Mouse (Mus musculus) lung, postnatal 0 days (tissue): Measurements from ENCODE around the gene Dync1i1.

Experiments
- CTCF ChIP-seq: IDR thresholded peaks from 2 replicates; pipeline ENCODE4 v1.5.1; 2016; ENCODE audit warnings: antibody characterized with exemption, mild to moderate bottlenecking
- EP300 ChIP-seq: IDR thresholded peaks from 2 replicates; pipeline ENCODE4 v1.6.1; 2016; ENCODE audit warnings: antibody characterized with exemption, mild to moderate bottlenecking, control low read depth

DNA sequence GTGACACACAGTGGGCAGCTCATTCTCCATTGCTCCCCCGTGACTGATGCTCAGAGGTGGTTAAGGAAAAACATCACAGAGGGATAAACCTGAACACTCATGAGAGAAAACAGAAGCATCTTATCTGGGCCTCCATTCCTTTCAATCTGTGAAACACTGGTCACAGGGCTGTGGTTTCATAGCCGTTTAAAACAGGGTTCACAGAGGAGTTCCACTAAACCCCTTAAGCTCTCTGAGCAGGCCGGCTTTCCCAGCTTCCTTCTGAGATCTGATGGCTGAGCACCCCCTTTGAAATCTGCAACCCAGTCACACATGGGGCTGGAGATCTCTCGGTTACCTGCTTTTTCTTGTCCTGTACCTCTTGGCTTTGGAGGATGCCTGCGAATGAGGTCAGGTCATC lies 117.0 kb downstream of the Dync1i1 start:
- TF ChIP-seq CTCF = no peak
- no peak for TF ChIP-seq EP300
